In the genomic region with DNA sequence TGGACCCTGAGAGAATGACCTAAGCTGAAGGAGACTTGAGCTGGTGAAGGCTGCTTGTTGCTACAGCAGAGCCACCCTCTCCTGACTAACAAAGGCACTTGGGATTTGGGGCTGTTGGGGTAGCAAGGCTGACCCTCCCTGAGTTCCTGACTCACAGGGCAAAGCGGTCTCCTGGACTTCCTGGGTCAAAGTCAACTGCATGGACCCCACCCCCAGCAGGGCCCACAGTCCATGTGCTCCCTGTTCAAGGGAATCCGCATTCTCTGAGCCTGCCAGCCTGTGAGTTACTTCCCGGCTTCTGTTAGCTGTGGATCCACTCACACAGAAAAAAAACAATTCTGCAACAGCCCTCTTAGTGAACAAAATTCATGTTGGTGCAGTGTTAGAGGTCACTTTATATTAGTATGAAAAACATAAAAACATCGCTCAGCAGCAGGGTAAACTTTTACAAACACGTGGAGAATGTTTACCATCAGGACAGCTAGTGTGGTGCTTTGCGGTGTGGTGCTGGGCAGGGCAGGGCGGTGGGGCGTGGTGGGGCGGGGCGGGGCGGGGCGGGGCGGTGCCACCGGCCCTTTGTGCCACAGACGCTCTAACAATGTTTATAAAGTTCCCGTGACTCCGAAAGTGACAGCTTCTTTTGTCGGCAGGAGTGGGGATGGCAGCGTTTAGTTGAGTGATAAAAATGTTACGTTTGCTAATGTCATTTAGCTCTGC, we compare ENCODE assay signal across 9 mouse cellular contexts.
DNase-seq lines count a peak whose midpoint lies in the region; ATAC-seq and TF ChIP-seq lines count a peak whose summit lies in the region.
"Had no signal": no experiment of that assay in that cellular context is flagged by ENCODE, and none has a peak within 500 bp of the region (broad histone marks: within the 10 kb centered on the region; RNA-seq: fewer than 3 reads in every experiment).

No protein-coding gene starts in this region.

- no peak overlapping the region for H3K27ac ChIP-seq in heart, adult 2 months
- no peak overlapping the region for H3K27ac ChIP-seq in embryonic fibroblast, embryonic 13.5 days (ENCODE audit: insufficient read depth, low read length)
- no peak overlapping the region for H3K27ac ChIP-seq in kidney, adult 2 months (ENCODE audit: insufficient read depth, low read depth, low read length)

- H3K36me3 ChIP-seq in heart, adult 2 months (ENCODE audit: control insufficient read depth, insufficient read depth, low read length), result no peaks in the 10 kb centered on the region
- H3K36me3 ChIP-seq in kidney, adult 2 months (ENCODE audit: control insufficient read depth, insufficient read depth, low read length), result no peaks in the 10 kb centered on the region

- no peaks in the 10 kb centered on the region for H3K4me1 ChIP-seq in heart, adult 2 months (ENCODE audit: control insufficient read depth, insufficient read depth, low read length)
- no peaks in the 10 kb centered on the region for H3K4me1 ChIP-seq in embryonic fibroblast, embryonic 13.5 days (ENCODE audit: control insufficient read depth, insufficient read depth, low read length)
- H3K4me1 ChIP-seq in kidney, adult 2 months (ENCODE audit: control insufficient read depth, insufficient read depth, low read length), result 0 out of 2 replicates have a peak, but pooled peaks cover 5% of the 10 kb centered on the region

- DNase-seq in heart, adult 2 months, result no peak
- no peak for DNase-seq in heart, postnatal 14 days
- DNase-seq in kidney, adult 2 months, result peak; percentile 39
- DNase-seq in left cerebral cortex, postnatal 10 days (ENCODE audit: extremely low spot score in 1 of 2, low spot score in 2 of 2), result no peak
- no peak for DNase-seq in ovary, postnatal 10 days (ENCODE audit: low spot score)
- no peak for DNase-seq in cerebellum, adult 9-10 months
- DNase-seq: spleen, adult 18-20 months had no signal

- peak; percentile 65 for ATAC-seq in megakaryocyte-erythroid progenitor cell, adult 5-6 weeks (replicated peaks; ENCODE audit: low FRiP score, low TSS enrichment, poor library complexity, severe bottlenecking)

- no peak overlapping the region for H3K9ac ChIP-seq in heart, adult 2 months (ENCODE audit: low read depth, low read length)

- H3K79me2 ChIP-seq in heart, adult 2 months (replicated peaks; ENCODE audit: control insufficient read depth, insufficient read depth, low read length), result no peaks in the 10 kb centered on the region

- no peak for TF ChIP-seq CTCF in heart, adult 2 months (IDR thresholded peaks at IDR 0.05)
- no peak for TF ChIP-seq CTCF in embryonic fibroblast, embryonic 13.5 days (IDR thresholded peaks at IDR 0.05; ENCODE audit: borderline replicate concordance, insufficient read depth, low read length)
- TF ChIP-seq CTCF in kidney, adult 2 months (conservative IDR thresholded peaks at IDR 0.05; ENCODE audit: insufficient read depth, insufficient read length, low read depth, low read length), result no peak

- intact Hi-C loops in heart, adult 2 months (cut with DNase I), result no loop called here
- intact Hi-C loops in heart, postnatal 14 days (cut with DNase I), result no loop called here
- intact Hi-C loops in left cerebral cortex, postnatal 10 days (cut with DNase I), result no loop called here

- no peak for TF ChIP-seq EP300 in heart, adult 2 months (IDR thresholded peaks at IDR 0.05; ENCODE audit: insufficient read depth, low read depth, low read length)

- H3K27me3 ChIP-seq in heart, adult 2 months (ENCODE audit: control insufficient read depth, insufficient read depth, low read length), result no peaks in the 10 kb centered on the region
- no peaks in the 10 kb centered on the region for H3K27me3 ChIP-seq in kidney, adult 2 months (replicated peaks; ENCODE audit: control insufficient read depth, insufficient read depth, low read length)

- 4% methylated on average over 20 of the region's 20 CpGs for WGBS in heart, adult 2 months
- WGBS in kidney, adult 2 months, result 2% methylated on average over 20 of the region's 20 CpGs

- TF ChIP-seq POLR2A in heart, adult 2 months (IDR thresholded peaks at IDR 0.05; ENCODE audit: insufficient read depth, low read depth, low read length), result no peak
- no peak for TF ChIP-seq POLR2A in embryonic fibroblast, embryonic 13.5 days (IDR thresholded peaks at IDR 0.05; ENCODE audit: low read depth, low read length)
- no peak for TF ChIP-seq POLR2A in kidney, adult 2 months (IDR thresholded peaks at IDR 0.05; ENCODE audit: low read depth, low read length)

- H3K4me3 ChIP-seq in heart, adult 2 months, result 0 out of 2 replicates have a peak overlapping the region, but pooled peaks have one; percentile 9
- H3K4me3 ChIP-seq in embryonic fibroblast, embryonic 13.5 days (ENCODE audit: insufficient read depth, low read length), result 0 out of 2 replicates have a peak overlapping the region, but pooled peaks have one; percentile 4
- H3K4me3 ChIP-seq in kidney, adult 2 months (ENCODE audit: insufficient read depth, low read depth, low read length), result no peak overlapping the region
